Mouse (Mus musculus): ENCODE results near the gene Gpsm2.

- TF ChIP-seq CTCF (IDR thresholded peaks at IDR 0.05; ENCODE audit: insufficient read depth, low read depth, low read length) (no peak), POLR2A (IDR thresholded peaks at IDR 0.05; ENCODE audit: insufficient read depth, low read depth, low read length) (no peak)
These were observed 33.4 kb upstream of the Gpsm2 start for GRCm38 (mm10) chr3:108755542-108755941.
